In genomic region chr13:45696009-45696408, GRCm38 (mm10) we compare ENCODE assay signal across 15 mouse cellular contexts.
A peak's percentile ranks its signal among the peaks of the same experiment; 100 is the strongest.
DNase-seq lines count a peak whose midpoint lies in the region; ATAC-seq and TF ChIP-seq lines count a peak whose summit lies in the region.
"Had no signal": no experiment of that assay in that cellular context is flagged by ENCODE, and none has a peak within 500 bp of the region (broad histone marks: within the 10 kb centered on the region; RNA-seq: fewer than 3 reads in every experiment).

No protein-coding gene starts in this region.

- in situ Hi-C loops in ES-E14 (cut with MboI; ENCODE audit: low sequenced_read_pairs in 2 of 2, unreplicated experiment in 2 of 2): no loop called here

- peaks cover 26% of the 10 kb centered on the region for H3K4me1 ChIP-seq in heart, postnatal 0 days (ENCODE audit: control insufficient read depth, insufficient read depth)
- H3K4me1 ChIP-seq in heart, embryonic 12.5 days (replicated peaks): peaks cover 48% of the 10 kb centered on the region
- peaks cover 7% of the 10 kb centered on the region; the same call in 1 of the 2 replicates for H3K4me1 ChIP-seq in lung, adult 2 months (ENCODE audit: control insufficient read depth, insufficient read depth, low read length)
- H3K4me1 ChIP-seq in ES-E14 (ENCODE audit: control insufficient read depth in 2 of 2, insufficient read depth in 2 of 2, low read length in 2 of 2, poor library complexity in 1 of 2): no peaks in the 10 kb centered on the region; a peak in 1 of 4 replicates
- H3K4me1 ChIP-seq in small intestine, adult 2 months (ENCODE audit: control insufficient read depth, insufficient read depth, insufficient read length, low read length): peaks cover 6% of the 10 kb centered on the region; the same call in 1 of the 2 replicates

- no peaks in the 10 kb centered on the region for H3K36me3 ChIP-seq in heart, postnatal 0 days (replicated peaks; ENCODE audit: control insufficient read depth, insufficient read depth, low read length)
- peaks cover 4% of the 10 kb centered on the region; the same call in 1 of the 2 replicates for H3K36me3 ChIP-seq in heart, embryonic 12.5 days
- no peaks in the 10 kb centered on the region for H3K36me3 ChIP-seq in ES-E14 (ENCODE audit: control insufficient read depth, insufficient read depth, low read length, poor library complexity, severe bottlenecking)
- H3K36me3 ChIP-seq in small intestine, adult 2 months (ENCODE audit: control insufficient read depth, insufficient read depth, low read length): peaks cover 5% of the 10 kb centered on the region; the same call in 1 of the 2 replicates
- H3K36me3 ChIP-seq: limb, embryonic 15.5 days had no signal

- TF ChIP-seq CTCF in heart, postnatal 0 days (IDR thresholded peaks at IDR 0.05; ENCODE audit: low read depth): peak; percentile 35
- 0 out of 2 replicates have a peak, but pooled peaks have one; percentile 1 for TF ChIP-seq CTCF in lung, adult 2 months (IDR thresholded peaks at IDR 0.05; ENCODE audit: insufficient read depth, low read length)
- peak; percentile 42; the same call in 1 of the 2 replicates for TF ChIP-seq CTCF in small intestine, adult 2 months (IDR thresholded peaks at IDR 0.05; ENCODE audit: extremely low read depth, insufficient read length, insufficient replicate concordance, low read depth, low read length)

- no peak for TF ChIP-seq POLR2A in lung, adult 2 months (IDR thresholded peaks at IDR 0.05; ENCODE audit: borderline replicate concordance, extremely low read depth, low read depth, low read length)
- no peak for TF ChIP-seq POLR2A in small intestine, adult 2 months (IDR thresholded peaks at IDR 0.05; ENCODE audit: low read depth, low read length)

- no peak overlapping the region for H3K9ac ChIP-seq in heart, postnatal 0 days (replicated peaks; ENCODE audit: low read depth, low read length)
- H3K9ac ChIP-seq in heart, embryonic 12.5 days: no peak overlapping the region
- H3K9ac ChIP-seq in ES-E14 (ENCODE audit: insufficient read depth, low read depth, low read length, poor library complexity, severe bottlenecking): no peak overlapping the region
- H3K9ac ChIP-seq: heart, embryonic 13.5 days; hindbrain, embryonic 12.5 days; limb, embryonic 15.5 days had no signal

- no peaks in the 10 kb centered on the region for H3K9me3 ChIP-seq in heart, postnatal 0 days (replicated peaks; ENCODE audit: control insufficient read depth, low read length)
- H3K9me3 ChIP-seq in heart, embryonic 12.5 days (replicated peaks): peaks cover 4% of the 10 kb centered on the region
- H3K9me3 ChIP-seq in ES-E14 (ENCODE audit: control insufficient read depth, insufficient read depth, low read depth, low read length): no peaks in the 10 kb centered on the region
- H3K9me3 ChIP-seq: limb, embryonic 15.5 days had no signal

- no peak overlapping the region for H3K4me2 ChIP-seq in heart, postnatal 0 days (ENCODE audit: low read depth, low read length)
- no peak overlapping the region for H3K4me2 ChIP-seq in heart, embryonic 12.5 days
- H3K4me2 ChIP-seq: heart, embryonic 13.5 days; hindbrain, embryonic 12.5 days; limb, embryonic 15.5 days had no signal

- no peak for ATAC-seq in heart, postnatal 0 days (ENCODE audit: insufficient read depth, low read depth)
- no peak for ATAC-seq in heart, embryonic 12.5 days (ENCODE audit: insufficient number of reproducible peaks, low FRiP score)

- no peak for DNase-seq in heart, postnatal 0 days (ENCODE audit: low spot score)
- DNase-seq in lung, adult 2 months: no peak
- DNase-seq in lung, postnatal 36 days: no peak
- DNase-seq in ES-E14 (ENCODE audit: low read depth, low spot score): no peak
- no peak for DNase-seq in urinary bladder, adult 18-20 months (ENCODE audit: low spot score in 2 of 2)
- no peak for DNase-seq in thymus, postnatal 25 days
- DNase-seq: cerebellum, adult 9-10 months; gastrocnemius, postnatal 25 days; kidney, adult 8-10 months; spleen, adult 18-20 months had no signal

- no peaks in the 10 kb centered on the region for H3K27me3 ChIP-seq in heart, postnatal 0 days (ENCODE audit: control insufficient read depth, insufficient read depth, low read length)
- no peaks in the 10 kb centered on the region for H3K27me3 ChIP-seq in heart, embryonic 12.5 days (replicated peaks)
- no peaks in the 10 kb centered on the region for H3K27me3 ChIP-seq in small intestine, adult 2 months (ENCODE audit: control insufficient read depth, insufficient read depth, low read length)
- H3K27me3 ChIP-seq: heart, embryonic 13.5 days; hindbrain, embryonic 12.5 days; limb, embryonic 15.5 days had no signal

- H3K27ac ChIP-seq in heart, postnatal 0 days (ENCODE audit: low read depth): no peak overlapping the region
- no peak overlapping the region for H3K27ac ChIP-seq in heart, embryonic 12.5 days (ENCODE audit: poor library complexity, severe bottlenecking)
- no peak overlapping the region for H3K27ac ChIP-seq in ES-E14 (ENCODE audit: insufficient read depth, low read depth, low read length, poor library complexity, severe bottlenecking)
- H3K27ac ChIP-seq in small intestine, adult 2 months (ENCODE audit: insufficient read depth, low read depth, low read length): no peak overlapping the region
- H3K27ac ChIP-seq: hindbrain, embryonic 12.5 days; limb, embryonic 15.5 days had no signal

- TF ChIP-seq EP300 in heart, postnatal 0 days (IDR thresholded peaks at IDR 0.05; ENCODE audit: low read depth): no peak

- WGBS in heart, postnatal 0 days: 97% methylated on average over 6 of the region's 6 CpGs
- 94% methylated on average over 6 of the region's 6 CpGs for WGBS in heart, embryonic 12.5 days
- 94% methylated on average over 6 of the region's 6 CpGs for WGBS in lung, adult 2 months
- 98% methylated on average over 6 of the region's 6 CpGs for WGBS in small intestine, adult 2 months

- H3K4me3 ChIP-seq in heart, postnatal 0 days (ENCODE audit: low read depth, low read length): no peak overlapping the region
- H3K4me3 ChIP-seq in heart, embryonic 12.5 days: no peak overlapping the region
- H3K4me3 ChIP-seq in lung, adult 2 months (replicated peaks; ENCODE audit: extremely low read depth, low read depth, low read length): no peak overlapping the region
- H3K4me3 ChIP-seq in ES-E14 (ENCODE audit: insufficient read depth in 1 of 2, low read depth in 1 of 2, low read length in 2 of 2, poor library complexity in 1 of 2, severe bottlenecking in 1 of 2): no peak overlapping the region
- no peak overlapping the region for H3K4me3 ChIP-seq in small intestine, adult 2 months (ENCODE audit: low read depth, low read length)
- H3K4me3 ChIP-seq: heart, embryonic 13.5 days; hindbrain, embryonic 12.5 days; limb, embryonic 15.5 days had no signal

TF ChIP-seq in ES-E14, 5 proteins besides CTCF, POLR2A, EP300 and RAD21:
- TF ChIP-seq ZC3H11A (IDR thresholded peaks at IDR 0.05; ENCODE audit: borderline replicate concordance, low read depth, low read length) (peak; percentile 24; the same call in 1 of the 2 replicates), ZNF384 (IDR thresholded peaks at IDR 0.05; ENCODE audit: low read depth, low read length) (no peak)
